Mouse (Mus musculus): ENCODE results near the gene Evi2. TPM values are rescaled to one million over a fixed set of nuclear protein-coding genes. Genes with fewer than 3 reads are reported as not detected.

Evi2 gene
- total and polyA plus RNA-seq, 3 experiments, result 0.15 to 1.2 TPM; not detected in 1

- TF ChIP-seq ZMIZ1 (IDR thresholded peaks at IDR 0.05; ENCODE audit: low read depth, low read length) (peak; percentile 85), CHD2 (IDR thresholded peaks at IDR 0.05; ENCODE audit: low read length) (no peak), KAT2A (conservative IDR thresholded peaks at IDR 0.05; ENCODE audit: low read depth, low read length) (no peak), POLR2A (IDR thresholded peaks at IDR 0.05; ENCODE audit: control insufficient read depth in 1 of 2, insufficient read depth in 1 of 2, low read depth in 1 of 2, low read length in 2 of 2, poor library complexity in 1 of 2) (peak in 1 of 2 experiments; percentile 24; a peak in 1 of 4 replicates), SMC3 (IDR thresholded peaks at IDR 0.05; ENCODE audit: low read depth, low read length) (no peak), TBP (IDR thresholded peaks at IDR 0.05; ENCODE audit: low read depth, low read length) (no peak), GABPA (IDR thresholded peaks at IDR 0.05; ENCODE audit: low read depth, low read length) (no peak)
- Histone ChIP-seq H3K36me3 (ENCODE audit: control insufficient read depth in 1 of 2, insufficient read depth in 2 of 2, low read length in 2 of 2) (peaks cover 28 to 54% of the 10 kb centered on the region in 2 experiments), H3K9me3 (replicated peaks; ENCODE audit: insufficient read depth, low read length) (no peaks in the 10 kb centered on the region), H3K9ac (ENCODE audit: control insufficient read depth, low read depth, low read length, poor library complexity, severe bottlenecking) (no peak overlapping the region), H3K27ac (ENCODE audit: control insufficient read depth, low read depth, low read length) (no peak overlapping the region), H3K79me2 (ENCODE audit: control insufficient read depth, insufficient read depth, low read length, poor library complexity) (peaks cover 30% of the 10 kb centered on the region), H3K27me3 (ENCODE audit: control insufficient read depth in 1 of 2, insufficient read depth in 2 of 2, low read length in 2 of 2) (no peaks in the 10 kb centered on the region), H3K4me1 (ENCODE audit: control insufficient read depth in 1 of 2, insufficient read depth in 2 of 2, low read length in 2 of 2) (peaks cover 17 to 36% of the 10 kb centered on the region in 2 experiments), H3K4me3 (ENCODE audit: control insufficient read depth in 1 of 2, insufficient read depth in 1 of 2, low read depth in 2 of 2, low read length in 2 of 2) (no peak overlapping the region)
- no peak for DNase-seq (ENCODE audit: low read depth, low spot score)
Measured at GRCm38 (mm10) chr11:79515798-79516197, 14.6 kb downstream of the Evi2 start.

GRCm38 (mm10) chr11:79515331-79515730, 15.1 kb downstream of the Evi2 start:
- peaks cover 14 to 33% of the 10 kb centered on the region in 2 experiments for H3K4me1 ChIP-seq (ENCODE audit: control insufficient read depth in 1 of 2, insufficient read depth in 2 of 2, low read length in 2 of 2)
- H3K4me3 ChIP-seq (ENCODE audit: control insufficient read depth in 1 of 2, insufficient read depth in 1 of 2, low read depth in 2 of 2, low read length in 2 of 2), result no peak overlapping the region
- no peak overlapping the region for H3K27ac ChIP-seq (ENCODE audit: control insufficient read depth, low read depth, low read length)
- H3K36me3 ChIP-seq (ENCODE audit: control insufficient read depth in 1 of 2, insufficient read depth in 2 of 2, low read length in 2 of 2), result peaks cover 28 to 50% of the 10 kb centered on the region in 2 experiments
- H3K27me3 ChIP-seq (ENCODE audit: control insufficient read depth in 1 of 2, insufficient read depth in 2 of 2, low read length in 2 of 2), result no peaks in the 10 kb centered on the region
- TF ChIP-seq TAL1 (IDR thresholded peaks at IDR 0.05; ENCODE audit: low read length) (no peak), RAD21 (IDR thresholded peaks at IDR 0.05; ENCODE audit: low read depth, low read length) (no peak), USF1 (IDR thresholded peaks at IDR 0.05; ENCODE audit: low read depth, low read length) (no peak), POLR2AphosphoS5 (IDR thresholded peaks at IDR 0.05; ENCODE audit: borderline replicate concordance, low read depth, low read length) (no peak), MXI1 (IDR thresholded peaks at IDR 0.05; ENCODE audit: low read depth, low read length) (no peak), ETS1 (IDR thresholded peaks at IDR 0.05; ENCODE audit: low read depth, low read length) (no peak), POLR2AphosphoS2 (IDR thresholded peaks at IDR 0.05; ENCODE audit: low read length) (no peak), JUND (IDR thresholded peaks at IDR 0.05; ENCODE audit: low read depth, low read length) (no peak), MAFK (IDR thresholded peaks at IDR 0.05; ENCODE audit: borderline replicate concordance, low read depth, low read length) (no peak), SMC3 (IDR thresholded peaks at IDR 0.05; ENCODE audit: low read depth, low read length) (no peak), CTCF (IDR thresholded peaks at IDR 0.05 in 2 of 3, conservative IDR thresholded peaks at IDR 0.05 in 1 of 3; ENCODE audit: control insufficient read depth in 1 of 3, insufficient read depth in 1 of 3, low read depth in 2 of 3, low read length in 3 of 3, poor library complexity in 1 of 3, severe bottlenecking in 1 of 3) (no peak), GABPA (IDR thresholded peaks at IDR 0.05; ENCODE audit: low read depth, low read length) (no peak), TCF12 (IDR thresholded peaks at IDR 0.05; ENCODE audit: low read depth, low read length) (no peak), BHLHE40 (IDR thresholded peaks at IDR 0.05; ENCODE audit: borderline replicate concordance, low read depth, low read length) (no peak), ZC3H11A (IDR thresholded peaks at IDR 0.05; ENCODE audit: low read depth, low read length) (no peak), KAT2A (conservative IDR thresholded peaks at IDR 0.05; ENCODE audit: low read depth, low read length) (no peak), POLR2A (IDR thresholded peaks at IDR 0.05; ENCODE audit: control insufficient read depth in 1 of 2, insufficient read depth in 1 of 2, low read depth in 1 of 2, low read length in 2 of 2, poor library complexity in 1 of 2) (no peak; a peak in 1 of 4 replicates), E2F4 (IDR thresholded peaks at IDR 0.05; ENCODE audit: borderline replicate concordance, low read depth, low read length) (no peak), ELF1 (IDR thresholded peaks at IDR 0.05; ENCODE audit: low read depth, low read length) (no peak)
- no peaks in the 10 kb centered on the region for H3K9me3 ChIP-seq (replicated peaks; ENCODE audit: insufficient read depth, low read length)
- no peak for DNase-seq (ENCODE audit: low read depth, low spot score)
- H3K79me2 ChIP-seq (ENCODE audit: control insufficient read depth, insufficient read depth, low read length, poor library complexity), result peaks cover 27% of the 10 kb centered on the region
- no peak overlapping the region for H3K9ac ChIP-seq (ENCODE audit: control insufficient read depth, low read depth, low read length, poor library complexity, severe bottlenecking)
